In genomic region chr6:122834365-122834764, GRCm38 (mm10) we compare ENCODE assay signal across 8 mouse cellular contexts. TPM values are rescaled to one million over a fixed set of nuclear protein-coding genes. Genes with fewer than 3 reads are reported as not detected.
DNase-seq lines count a peak whose midpoint lies in the region; ATAC-seq and TF ChIP-seq lines count a peak whose summit lies in the region.

No protein-coding gene starts in this region.

- no peak overlapping the region for H3K9ac ChIP-seq in hindbrain, embryonic 11.5 days (ENCODE audit: low read depth, low read length)
- no peak overlapping the region for H3K9ac ChIP-seq in hindbrain, embryonic 12.5 days

- H3K4me1 ChIP-seq in hindbrain, embryonic 11.5 days (replicated peaks; ENCODE audit: control insufficient read depth, insufficient read depth, low read length): no peaks in the 10 kb centered on the region
- no peaks in the 10 kb centered on the region for H3K4me1 ChIP-seq in hindbrain, embryonic 12.5 days
- H3K4me1 ChIP-seq in E14TG2a.4 (replicated peaks; ENCODE audit: low read depth, low read length): peaks cover 25% of the 10 kb centered on the region

- H3K9me3 ChIP-seq in hindbrain, embryonic 11.5 days (ENCODE audit: control insufficient read depth, low read length): no peaks in the 10 kb centered on the region
- no peaks in the 10 kb centered on the region; the same call in 1 of the 2 replicates for H3K9me3 ChIP-seq in hindbrain, embryonic 12.5 days (replicated peaks)
- H3K9me3 ChIP-seq in E14TG2a.4 (ENCODE audit: low read length): no peaks in the 10 kb centered on the region

- no peak overlapping the region for H3K4me2 ChIP-seq in hindbrain, embryonic 11.5 days (replicated peaks; ENCODE audit: low read depth, low read length)
- H3K4me2 ChIP-seq in hindbrain, embryonic 12.5 days (replicated peaks): no peak overlapping the region

- no peak overlapping the region for H3K4me3 ChIP-seq in hindbrain, embryonic 11.5 days (ENCODE audit: low read depth, low read length)
- no peak overlapping the region for H3K4me3 ChIP-seq in hindbrain, embryonic 12.5 days
- no peak overlapping the region for H3K4me3 ChIP-seq in E14TG2a.4 (replicated peaks; ENCODE audit: low read length)

- WGBS in hindbrain, embryonic 11.5 days: 62% methylated on average over 4 of the region's 4 CpGs
- 72% methylated on average over 4 of the region's 4 CpGs for WGBS in hindbrain, embryonic 12.5 days

- H3K27ac ChIP-seq in hindbrain, embryonic 11.5 days (ENCODE audit: low read depth, low read length): no peak overlapping the region
- no peak overlapping the region for H3K27ac ChIP-seq in hindbrain, embryonic 12.5 days

- no peaks in the 10 kb centered on the region for H3K27me3 ChIP-seq in hindbrain, embryonic 11.5 days (ENCODE audit: control insufficient read depth, insufficient read depth, low read length)
- H3K27me3 ChIP-seq in hindbrain, embryonic 12.5 days: no peaks in the 10 kb centered on the region
- H3K27me3 ChIP-seq in E14TG2a.4 (ENCODE audit: insufficient read depth, low read length): no peaks in the 10 kb centered on the region

- DNase-seq in hindbrain, embryonic 11.5 days (ENCODE audit: low spot score): peak; percentile 38
- peak; percentile 21 to 52 for DNase-seq in adrenal gland, postnatal 36 days
- DNase-seq in kidney, postnatal 25 days: peak; percentile 47 to 54
- peak; percentile 56 for DNase-seq in retina, embryonic 14.5 days (ENCODE audit: low spot score)
- DNase-seq in ovary, adult 18-20 months (ENCODE audit: low spot score): no peak
- no peak for DNase-seq in urinary bladder, adult 18-20 months (ENCODE audit: low spot score in 2 of 2)

- peak; percentile 100 for TF ChIP-seq CTCF in E14TG2a.4 (conservative IDR thresholded peaks at IDR 0.05; ENCODE audit: low read length)

- ATAC-seq in hindbrain, embryonic 11.5 days (ENCODE audit: low FRiP score): no peak
- no peak for ATAC-seq in hindbrain, embryonic 12.5 days (ENCODE audit: low FRiP score)

- no peaks in the 10 kb centered on the region for H3K36me3 ChIP-seq in hindbrain, embryonic 11.5 days (ENCODE audit: control insufficient read depth, insufficient read depth, low read length)
- peaks cover 57% of the 10 kb centered on the region for H3K36me3 ChIP-seq in hindbrain, embryonic 12.5 days
- H3K36me3 ChIP-seq in E14TG2a.4 (ENCODE audit: insufficient read depth, low read length): peaks cover 12% of the 10 kb centered on the region; the same call in 1 of the 2 replicates

RNA-seq across cellular contexts. Expression of gene Foxj2, which starts 14.7 kb away (rescaled TPM):
- polyA plus RNA-seq in hindbrain, embryonic 11.5 days (2014; fragmentation: Nextera tagmentation; extraction: Ambion mirVana): 3.0 and 4.0 TPM in 2 replicates
- 6.1 and 6.9 TPM in 2 replicates for polyA plus RNA-seq in hindbrain, embryonic 12.5 days (2016; fragmentation: Nextera tagmentation; extraction: Ambion mirVana)
- total RNA-seq in adrenal gland, postnatal 36 days (2021): 10 to 100 TPM; 18.5 to 19.6 TPM

RNA-seq across cellular contexts. Expression of gene C3ar1, which starts 21.6 kb away (rescaled TPM):
- polyA plus RNA-seq in hindbrain, embryonic 11.5 days (2014; fragmentation: Nextera tagmentation; extraction: Ambion mirVana): 1.8 and 2.0 TPM in 2 replicates
- polyA plus RNA-seq in hindbrain, embryonic 12.5 days (2016; fragmentation: Nextera tagmentation; extraction: Ambion mirVana): 2.0 and 2.2 TPM in 2 replicates
- total RNA-seq in adrenal gland, postnatal 36 days (2021): 1 to 10 TPM; 3.0 to 3.2 TPM

RNA-seq across cellular contexts. Expression of gene Slc2a3, which starts 32.9 kb away (rescaled TPM):
- 23.5 and 29.2 TPM in 2 replicates for polyA plus RNA-seq in hindbrain, embryonic 11.5 days (2014; fragmentation: Nextera tagmentation; extraction: Ambion mirVana)
- polyA plus RNA-seq in hindbrain, embryonic 12.5 days (2016; fragmentation: Nextera tagmentation; extraction: Ambion mirVana): 24.7 and 25.3 TPM in 2 replicates
- 1 to 10 TPM; 5.8 to 9.6 TPM for total RNA-seq in adrenal gland, postnatal 36 days (2021)

RNA-seq across cellular contexts. Expression of gene Necap1, which starts 39.9 kb away (rescaled TPM):
- polyA plus RNA-seq in hindbrain, embryonic 11.5 days (2014; fragmentation: Nextera tagmentation; extraction: Ambion mirVana): 78.4 and 82.3 TPM in 2 replicates
- polyA plus RNA-seq in hindbrain, embryonic 12.5 days (2016; fragmentation: Nextera tagmentation; extraction: Ambion mirVana): 85.2 and 87.1 TPM in 2 replicates
- 10 to 100 TPM; 54.9 to 67.6 TPM for total RNA-seq in adrenal gland, postnatal 36 days (2021)

Comparison
In these comparisons a context has a peak if more than half of its experiments do, and no peak if none do; other contexts are left out.
1. DNase-seq: peak in hindbrain, embryonic 11.5 days (single experiment), adrenal gland, postnatal 36 days (2 of 2), kidney, postnatal 25 days (2 of 2) and retina, embryonic 14.5 days (single experiment); none in ovary, adult 18-20 months (single experiment) and urinary bladder, adult 18-20 months (0 of 2).